Mouse (Mus musculus): Measurements from ENCODE around the gene Cacna1d. TPM values are rescaled to one million over a fixed set of nuclear protein-coding genes. Genes with fewer than 3 reads are reported as not detected.
A peak's percentile ranks its signal among the peaks of the same experiment; 100 is the strongest.

Cacna1d gene
- 10.1 and 13.5 TPM in 2 replicates for polyA plus RNA-seq (2014; fragmentation: Nextera tagmentation; extraction: Ambion mirVana)

DNA sequence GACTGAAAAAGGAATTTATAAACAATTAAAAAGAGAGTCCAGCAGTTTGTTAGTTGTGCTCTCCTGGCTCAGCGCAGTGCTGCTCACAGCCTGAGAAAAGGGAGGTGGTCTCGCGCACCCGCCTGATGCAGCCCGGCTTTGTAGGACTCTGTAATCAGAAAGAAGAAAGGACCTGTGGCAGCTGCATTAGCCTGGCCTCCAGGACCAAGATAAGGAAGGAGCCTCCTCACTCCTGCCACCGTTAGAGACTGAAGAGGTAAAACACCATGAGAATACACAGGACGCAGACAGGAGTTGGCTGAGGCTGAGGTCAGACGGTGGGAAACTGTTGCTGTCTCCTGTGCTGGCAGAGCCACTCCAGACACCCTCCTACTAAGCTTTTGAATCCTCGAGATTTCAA, at the start of gene Cacna1d:
Gene Cacna1d, minus strand, starts transcription at position 114 of the 400 bp plus-strand sequence.
- no peak within 1 kb of the TSS for H3K4me2 ChIP-seq (ENCODE audit: low read length)
- 88% methylated on average over 9 of the region's 9 CpGs for WGBS
- no peaks in the 10 kb centered on the region for H3K4me1 ChIP-seq (ENCODE audit: control insufficient read depth, insufficient read depth, low read length)

DNA sequence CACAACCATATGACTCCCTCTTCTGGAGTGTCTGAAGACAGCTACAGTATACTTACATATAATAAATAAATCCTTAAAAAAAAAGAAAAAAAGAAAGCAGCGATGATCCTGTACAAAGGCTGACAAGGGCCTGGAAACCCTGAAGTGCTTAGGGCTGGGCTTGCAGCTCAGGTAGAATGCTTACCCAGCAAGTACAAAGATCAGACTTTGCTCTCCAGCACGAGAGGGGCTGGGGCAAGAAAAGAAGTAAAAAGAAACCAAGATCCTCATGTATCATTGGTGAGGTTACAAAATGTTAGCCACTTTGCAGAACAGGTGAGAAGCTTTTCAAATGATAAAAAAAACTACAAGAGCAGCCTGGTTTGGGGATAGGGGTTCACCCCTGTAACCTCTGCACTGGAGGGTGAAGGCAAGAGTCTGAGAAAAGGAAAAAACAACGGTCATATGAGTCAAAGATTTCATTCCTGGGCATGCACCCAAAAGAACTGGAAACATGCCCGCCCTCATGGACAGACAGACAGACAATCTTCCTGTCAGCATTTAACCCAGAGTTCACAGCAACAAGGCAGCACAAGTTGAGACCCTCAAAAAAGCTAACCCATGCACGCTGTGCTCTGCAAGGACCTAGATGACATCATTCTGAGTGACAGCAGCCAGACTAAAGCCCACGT, 42.7 kb upstream of the Cacna1d start:
- H3K9ac ChIP-seq (replicated peaks; ENCODE audit: low read length), result no peak overlapping the region
- H3K9me3 ChIP-seq (ENCODE audit: control insufficient read depth, low read length), result no peaks in the 10 kb centered on the region
- no peaks in the 10 kb centered on the region for H3K36me3 ChIP-seq (ENCODE audit: control insufficient read depth, insufficient read depth, low read length)
- no peak overlapping the region for H3K4me2 ChIP-seq (ENCODE audit: low read length)
- H3K4me1 ChIP-seq (ENCODE audit: control insufficient read depth, insufficient read depth, low read length), result no peaks in the 10 kb centered on the region
- ATAC-seq (ENCODE audit: low FRiP score, low TSS enrichment), result no peak
- H3K27ac ChIP-seq (replicated peaks; ENCODE audit: low read depth, low read length), result no peak overlapping the region
- 88% methylated on average over 6 of the region's 6 CpGs for WGBS
- H3K27me3 ChIP-seq (ENCODE audit: control insufficient read depth, insufficient read depth, low read length), result no peaks in the 10 kb centered on the region
- H3K4me3 ChIP-seq (replicated peaks; ENCODE audit: low read depth, low read length), result no peak overlapping the region
- no peak for DNase-seq

More for the DNA sequence above, at the start of gene Cacna1d:
- H3K27me3 ChIP-seq (ENCODE audit: control insufficient read depth, insufficient read depth, low read length), result no peaks in the 10 kb centered on the region
- DNase-seq (no peak), ATAC-seq (ENCODE audit: low FRiP score, low TSS enrichment) (no peak)
- no peak within 1 kb of the TSS for H3K9ac ChIP-seq (replicated peaks; ENCODE audit: low read length)
- H3K27ac ChIP-seq (replicated peaks; ENCODE audit: low read depth, low read length), result no peak within 1 kb of the TSS
- H3K4me3 ChIP-seq (replicated peaks; ENCODE audit: low read depth, low read length), result no peak within 1 kb of the TSS
- peaks cover 67% of the 10 kb centered on the region for H3K36me3 ChIP-seq (ENCODE audit: control insufficient read depth, insufficient read depth, low read length)
- no peaks in the 10 kb centered on the region for H3K9me3 ChIP-seq (ENCODE audit: control insufficient read depth, low read length)

DNA sequence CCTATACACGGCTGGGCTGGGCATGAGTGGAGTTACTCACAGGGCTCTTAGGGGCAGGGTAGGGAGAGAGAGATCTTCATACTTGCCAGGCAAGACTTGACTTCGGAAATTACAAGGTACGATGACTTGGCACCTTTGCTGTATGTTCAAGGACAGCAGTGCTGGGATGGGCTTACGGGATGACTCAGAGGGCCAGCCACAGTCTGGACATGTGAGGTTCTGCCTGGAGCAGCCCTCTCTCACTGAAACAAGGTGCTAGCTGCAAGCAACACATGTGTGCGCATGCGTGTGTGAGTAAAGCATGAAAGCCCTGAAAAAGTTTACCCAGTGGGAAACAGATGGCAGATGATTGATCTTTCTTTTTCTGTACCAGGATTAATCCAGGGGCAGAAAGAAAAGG, 40.6 kb upstream of the Cacna1d start:
- WGBS, result 91% methylated on average over 6 of the region's 6 CpGs
- H3K4me3 ChIP-seq (replicated peaks; ENCODE audit: low read depth, low read length), result no peak overlapping the region
- H3K9ac ChIP-seq (replicated peaks; ENCODE audit: low read length), result no peak overlapping the region
- no peak for ATAC-seq (ENCODE audit: low FRiP score, low TSS enrichment)
- peaks cover 8% of the 10 kb centered on the region for H3K36me3 ChIP-seq (ENCODE audit: control insufficient read depth, insufficient read depth, low read length)
- no peaks in the 10 kb centered on the region for H3K27me3 ChIP-seq (ENCODE audit: control insufficient read depth, insufficient read depth, low read length)
- H3K27ac ChIP-seq (replicated peaks; ENCODE audit: low read depth, low read length), result no peak overlapping the region
- H3K4me1 ChIP-seq (ENCODE audit: control insufficient read depth, insufficient read depth, low read length), result no peaks in the 10 kb centered on the region
- H3K4me2 ChIP-seq (ENCODE audit: low read length), result no peak overlapping the region
- H3K9me3 ChIP-seq (ENCODE audit: control insufficient read depth, low read length), result no peaks in the 10 kb centered on the region
- DNase-seq, result no peak

DNA sequence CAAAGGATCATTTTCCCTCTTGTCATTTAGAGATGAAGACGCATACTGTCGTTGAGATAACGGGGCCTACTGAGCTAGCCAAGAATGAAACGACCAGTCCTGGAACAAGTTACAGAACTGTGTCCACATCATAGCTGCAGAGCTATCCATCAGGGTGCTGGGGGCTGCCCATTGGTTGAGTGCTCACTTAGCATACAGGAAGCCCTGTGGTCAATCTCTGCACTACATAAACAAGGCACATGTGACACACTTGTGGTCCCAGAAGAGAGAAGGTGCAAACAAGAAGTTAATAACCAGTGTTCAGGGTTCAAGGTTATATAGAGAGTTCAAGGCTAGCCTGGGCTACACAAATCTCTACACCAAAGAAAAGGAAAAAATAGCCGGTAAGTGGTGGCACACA, 40.2 kb upstream of the Cacna1d start:
- DNase-seq (no peak), ATAC-seq (ENCODE audit: low FRiP score, low TSS enrichment) (no peak)
- H3K4me1 ChIP-seq (ENCODE audit: control insufficient read depth, insufficient read depth, low read length), result no peaks in the 10 kb centered on the region
- no peak overlapping the region for H3K4me3 ChIP-seq (replicated peaks; ENCODE audit: low read depth, low read length)
- 77% methylated on average over 5 of the region's 5 CpGs for WGBS
- H3K36me3 ChIP-seq (ENCODE audit: control insufficient read depth, insufficient read depth, low read length), result peaks cover 9% of the 10 kb centered on the region
- no peaks in the 10 kb centered on the region for H3K27me3 ChIP-seq (ENCODE audit: control insufficient read depth, insufficient read depth, low read length)
- H3K4me2 ChIP-seq (ENCODE audit: low read length), result no peak overlapping the region
- H3K27ac ChIP-seq (replicated peaks; ENCODE audit: low read depth, low read length), result 0 out of 2 replicates have a peak overlapping the region, but pooled peaks have one; percentile 17
- H3K9ac ChIP-seq (replicated peaks; ENCODE audit: low read length), result no peak overlapping the region
- no peaks in the 10 kb centered on the region for H3K9me3 ChIP-seq (ENCODE audit: control insufficient read depth, low read length)

DNA sequence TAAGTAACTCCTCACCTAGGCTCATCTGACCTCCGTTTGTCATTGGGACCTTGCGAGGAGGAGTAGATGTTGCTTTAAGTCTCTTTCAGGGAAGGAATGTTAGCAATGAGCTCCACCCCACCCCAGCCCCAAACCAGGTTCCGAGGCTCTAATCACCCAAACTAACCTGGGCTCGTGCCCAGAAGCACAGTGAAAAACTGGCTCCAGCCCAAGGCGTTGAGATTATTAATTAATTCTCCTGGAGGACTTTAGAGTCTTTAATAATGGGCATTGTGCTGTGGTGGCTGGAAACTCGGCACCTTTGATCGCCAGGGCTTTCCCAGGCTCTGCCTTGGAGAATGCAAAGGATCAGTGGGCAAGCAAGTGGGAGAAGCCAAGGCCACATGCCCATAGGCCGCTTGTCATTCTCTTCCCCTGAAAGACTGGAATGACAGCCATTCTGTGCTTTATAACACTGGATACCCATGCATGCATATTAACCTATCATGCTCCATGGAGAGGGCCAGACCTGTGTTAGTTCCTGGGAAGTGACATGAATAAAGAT, 39.5 kb upstream of the Cacna1d start:
- Histone ChIP-seq H3K4me1 (ENCODE audit: control insufficient read depth, insufficient read depth, low read length) (no peaks in the 10 kb centered on the region), H3K9ac (replicated peaks; ENCODE audit: low read length) (no peak overlapping the region), H3K4me2 (ENCODE audit: low read length) (no peak overlapping the region), H3K36me3 (ENCODE audit: control insufficient read depth, insufficient read depth, low read length) (peaks cover 15% of the 10 kb centered on the region), H3K27me3 (ENCODE audit: control insufficient read depth, insufficient read depth, low read length) (no peaks in the 10 kb centered on the region), H3K27ac (replicated peaks; ENCODE audit: low read depth, low read length) (0 out of 2 replicates have a peak overlapping the region, but pooled peaks have one; percentile 17), H3K4me3 (replicated peaks; ENCODE audit: low read depth, low read length) (no peak overlapping the region), H3K9me3 (ENCODE audit: control insufficient read depth, low read length) (no peaks in the 10 kb centered on the region)
- WGBS, result 53% methylated on average over 8 of the region's 8 CpGs
- DNase-seq (peak; percentile 44), ATAC-seq (ENCODE audit: low FRiP score, low TSS enrichment) (no peak)

DNA sequence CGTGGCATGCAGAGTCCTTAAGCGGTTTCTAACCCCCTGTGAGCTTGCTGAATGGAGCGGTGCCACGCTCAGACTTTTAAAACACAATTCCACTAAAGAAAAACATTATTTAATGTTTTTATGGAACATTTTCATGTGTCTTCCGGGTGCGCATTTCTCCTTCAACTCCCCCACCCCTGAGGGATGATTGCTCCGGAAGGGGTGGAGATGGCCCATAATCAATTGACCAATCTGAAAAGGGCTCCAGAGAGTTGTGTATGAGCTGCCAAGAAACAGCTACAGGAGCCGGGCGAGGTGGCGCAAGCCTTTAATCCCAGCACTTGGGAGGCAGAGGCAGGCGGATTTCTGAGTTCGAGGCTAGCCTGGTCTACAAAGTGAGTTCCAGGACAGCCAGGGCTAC, 38.2 kb upstream of the Cacna1d start:
- no peak overlapping the region for H3K9ac ChIP-seq (replicated peaks; ENCODE audit: low read length)
- H3K4me1 ChIP-seq (ENCODE audit: control insufficient read depth, insufficient read depth, low read length), result no peaks in the 10 kb centered on the region
- no peak overlapping the region for H3K27ac ChIP-seq (replicated peaks; ENCODE audit: low read depth, low read length)
- no peak for ATAC-seq (ENCODE audit: low FRiP score, low TSS enrichment)
- no peak for DNase-seq
- no peaks in the 10 kb centered on the region for H3K27me3 ChIP-seq (ENCODE audit: control insufficient read depth, insufficient read depth, low read length)
- WGBS, result 95% methylated on average over 12 of the region's 12 CpGs
- H3K4me3 ChIP-seq (replicated peaks; ENCODE audit: low read depth, low read length), result no peak overlapping the region
- no peaks in the 10 kb centered on the region for H3K9me3 ChIP-seq (ENCODE audit: control insufficient read depth, low read length)
- no peak overlapping the region for H3K4me2 ChIP-seq (ENCODE audit: low read length)
- H3K36me3 ChIP-seq (ENCODE audit: control insufficient read depth, insufficient read depth, low read length), result peaks cover 28% of the 10 kb centered on the region

DNA sequence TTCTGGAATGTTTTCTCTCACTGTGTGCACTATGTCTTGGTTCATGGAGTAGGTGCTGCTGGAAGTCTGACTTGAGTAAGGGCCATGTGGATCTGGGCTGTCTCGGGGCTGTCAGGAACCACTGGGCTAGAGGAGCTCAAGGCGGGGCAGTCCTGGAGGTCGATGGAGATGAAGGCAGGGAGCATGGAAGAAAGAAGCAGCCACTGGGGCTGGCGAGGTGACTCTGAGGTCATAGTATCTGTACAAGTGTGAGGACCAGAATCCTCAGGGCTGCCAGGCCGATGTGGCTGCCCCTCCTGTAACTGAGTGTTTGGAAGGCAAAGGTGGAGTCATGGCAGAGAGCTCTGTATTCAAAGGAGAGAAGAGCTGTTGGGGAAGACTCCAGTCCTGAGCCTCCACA, 37.7 kb upstream of the Cacna1d start:
- no peak overlapping the region for H3K4me3 ChIP-seq (replicated peaks; ENCODE audit: low read depth, low read length)
- DNase-seq, result no peak
- peaks cover 33% of the 10 kb centered on the region for H3K36me3 ChIP-seq (ENCODE audit: control insufficient read depth, insufficient read depth, low read length)
- H3K4me1 ChIP-seq (ENCODE audit: control insufficient read depth, insufficient read depth, low read length), result no peaks in the 10 kb centered on the region
- H3K9me3 ChIP-seq (ENCODE audit: control insufficient read depth, low read length), result no peaks in the 10 kb centered on the region
- H3K9ac ChIP-seq (replicated peaks; ENCODE audit: low read length), result no peak overlapping the region
- 93% methylated on average over 5 of the region's 5 CpGs for WGBS
- no peak for ATAC-seq (ENCODE audit: low FRiP score, low TSS enrichment)
- no peaks in the 10 kb centered on the region for H3K27me3 ChIP-seq (ENCODE audit: control insufficient read depth, insufficient read depth, low read length)
- H3K4me2 ChIP-seq (ENCODE audit: low read length), result no peak overlapping the region
- H3K27ac ChIP-seq (replicated peaks; ENCODE audit: low read depth, low read length), result no peak overlapping the region

DNA sequence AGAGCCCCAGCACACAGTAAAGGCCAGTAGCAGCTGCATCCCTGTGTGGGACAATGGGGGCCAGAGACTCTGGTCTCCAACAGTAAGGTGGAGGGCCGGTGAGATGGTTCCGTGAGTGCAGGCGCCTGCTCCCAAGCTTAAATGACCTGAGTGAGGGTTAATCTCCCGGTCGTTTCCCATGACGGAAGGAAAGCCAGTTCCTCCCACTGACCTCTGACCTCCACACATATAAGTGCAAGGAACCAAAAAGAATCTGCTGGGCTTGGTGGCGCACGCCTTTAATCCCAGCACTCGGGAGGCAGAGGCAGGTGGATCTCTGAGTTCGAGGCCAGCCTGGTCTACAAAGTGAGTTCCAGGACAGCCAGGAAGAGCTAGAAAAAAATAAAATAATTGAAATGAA, 37.1 kb upstream of the Cacna1d start:
- H3K4me2 ChIP-seq (ENCODE audit: low read length), result no peak overlapping the region
- H3K9me3 ChIP-seq (ENCODE audit: control insufficient read depth, low read length), result no peaks in the 10 kb centered on the region
- ATAC-seq (ENCODE audit: low FRiP score, low TSS enrichment) (no peak), DNase-seq (no peak)
- H3K9ac ChIP-seq (replicated peaks; ENCODE audit: low read length), result no peak overlapping the region
- H3K4me3 ChIP-seq (replicated peaks; ENCODE audit: low read depth, low read length), result no peak overlapping the region
- WGBS, result 90% methylated on average over 10 of the region's 10 CpGs
- H3K4me1 ChIP-seq (ENCODE audit: control insufficient read depth, insufficient read depth, low read length), result no peaks in the 10 kb centered on the region
- H3K27me3 ChIP-seq (ENCODE audit: control insufficient read depth, insufficient read depth, low read length), result no peaks in the 10 kb centered on the region
- peaks cover 38% of the 10 kb centered on the region for H3K36me3 ChIP-seq (ENCODE audit: control insufficient read depth, insufficient read depth, low read length)
- H3K27ac ChIP-seq (replicated peaks; ENCODE audit: low read depth, low read length), result no peak overlapping the region

DNA sequence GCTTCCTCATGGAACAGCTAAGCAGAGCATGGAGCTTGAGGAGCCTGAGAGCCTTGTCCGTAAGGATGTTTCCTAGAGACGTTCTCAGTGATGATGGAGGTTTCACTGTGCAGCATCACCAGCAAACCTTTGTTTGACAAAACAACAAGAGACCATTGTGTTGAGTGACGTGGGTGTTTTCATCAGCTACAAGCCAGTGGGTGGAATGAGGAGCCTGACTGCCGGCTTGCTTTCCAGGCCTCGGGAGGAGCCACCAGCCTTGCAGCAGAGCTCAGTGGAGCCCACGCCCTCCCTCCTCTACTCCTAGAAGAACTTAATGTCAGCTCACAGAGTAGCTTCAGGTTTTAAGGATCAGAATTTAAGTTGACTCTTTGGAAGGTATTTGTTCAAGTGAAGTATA, 32.1 kb upstream of the Cacna1d start:
- WGBS, result 81% methylated on average over 6 of the region's 6 CpGs
- H3K27me3 ChIP-seq (ENCODE audit: control insufficient read depth, insufficient read depth, low read length), result no peaks in the 10 kb centered on the region

More for the DNA sequence above, 32.1 kb upstream of the Cacna1d start:
- Histone ChIP-seq H3K9me3 (ENCODE audit: control insufficient read depth, low read length) (no peaks in the 10 kb centered on the region), H3K9ac (replicated peaks; ENCODE audit: low read length) (no peak overlapping the region), H3K4me3 (replicated peaks; ENCODE audit: low read depth, low read length) (no peak overlapping the region), H3K36me3 (ENCODE audit: control insufficient read depth, insufficient read depth, low read length) (peaks cover 89% of the 10 kb centered on the region), H3K4me1 (ENCODE audit: control insufficient read depth, insufficient read depth, low read length) (no peaks in the 10 kb centered on the region), H3K4me2 (ENCODE audit: low read length) (no peak overlapping the region), H3K27ac (replicated peaks; ENCODE audit: low read depth, low read length) (no peak overlapping the region)
- no peak for DNase-seq
- ATAC-seq (ENCODE audit: low FRiP score, low TSS enrichment), result no peak

Measured in midbrain, embryonic 14.5 days (tissue).